Mouse (Mus musculus) myocyte (in vitro differentiated cells): ENCODE measurements around the gene Lmtk2. TPM values are rescaled to one million over a fixed set of nuclear protein-coding genes. Genes with fewer than 3 reads are reported as not detected.

Experiments
- H3K27me3 ChIP-seq: one replicate; pipeline ENCODE4 v1.6.1; 2011; ENCODE audit not compliant: control insufficient read depth, insufficient read depth, insufficient read length
- H3K36me3 ChIP-seq: one replicate; pipeline ENCODE4 v1.6.1; 2011; ENCODE audit not compliant: control insufficient read depth, insufficient read depth
- H3K4me2 ChIP-seq: one replicate; pipeline ENCODE4 v1.6.1; 2011; ENCODE audit warnings: low read depth, control low read depth
- H3K4me3 ChIP-seq: one replicate; pipeline ENCODE4 v1.5.1; 2011; ENCODE audit warnings: mild to moderate bottlenecking, control low read depth, moderate library complexity
- H3K79me2 ChIP-seq: one replicate; pipeline ENCODE4 v1.6.1; 2011; ENCODE audit not compliant: control insufficient read depth, insufficient read depth
- H3ac ChIP-seq: one replicate; pipeline ENCODE4 v1.6.1; 2011; ENCODE audit not compliant: control insufficient read depth, insufficient read length
- CEBPB ChIP-seq: IDR thresholded peaks from 2 replicates; pipeline ENCODE4 v1.6.1; 2011; ENCODE audit warnings: mild to moderate bottlenecking, moderate library complexity; ENCODE audit not compliant: poor library complexity, insufficient read depth, severe bottlenecking
- E2F4 ChIP-seq: IDR thresholded peaks from one replicate; pipeline ENCODE4 v1.6.1; 2011; ENCODE audit warnings: mild to moderate bottlenecking, control low read depth, moderate library complexity; ENCODE audit not compliant: insufficient read depth
- MAX ChIP-seq: IDR thresholded peaks from one replicate; pipeline ENCODE4 v1.6.1; 2011; ENCODE audit warnings: low read depth, mild to moderate bottlenecking, control low read depth
- MYOD1 ChIP-seq, 3 experiments: IDR thresholded peaks; one replicate each; pipeline ENCODE4 v1.6.1; 2011; ENCODE audit warnings: control low read depth in 2 of 3, low read depth in 2 of 3, mild to moderate bottlenecking in 2 of 3, moderate library complexity in 1 of 3; ENCODE audit not compliant: insufficient read length in 2 of 3, control insufficient read depth in 1 of 3
- MYOG ChIP-seq, 3 experiments: IDR thresholded peaks; one replicate each; pipeline ENCODE4 v1.6.1; 2011; ENCODE audit warnings: control low read depth in 2 of 3, low read depth in 2 of 3, mild to moderate bottlenecking in 2 of 3; ENCODE audit not compliant: insufficient read length in 2 of 3, control insufficient read depth in 1 of 3, insufficient read depth in 1 of 3
- POLR2A ChIP-seq: IDR thresholded peaks from one replicate; pipeline ENCODE4 v1.6.1; 2011; ENCODE audit warnings: low read depth, mild to moderate bottlenecking, control low read depth, moderate library complexity; ENCODE audit not compliant: insufficient read length
- POLR2AphosphoS2 ChIP-seq: IDR thresholded peaks from one replicate; pipeline ENCODE4 v1.6.1; 2011; ENCODE audit warnings: low read depth, control low read depth; ENCODE audit not compliant: insufficient read length
- REST ChIP-seq: IDR thresholded peaks from one replicate; pipeline ENCODE4 v1.6.1; 2011; ENCODE audit warnings: mild to moderate bottlenecking, control low read depth, moderate library complexity; ENCODE audit not compliant: insufficient read depth, insufficient read length
- SRF ChIP-seq: IDR thresholded peaks from one replicate; pipeline ENCODE4 v1.6.1; 2011; ENCODE audit warnings: low read depth; ENCODE audit not compliant: control insufficient read depth, insufficient read length
- TCF12 ChIP-seq: IDR thresholded peaks from one replicate; pipeline ENCODE4 v1.6.1; 2011; ENCODE audit warnings: mild to moderate bottlenecking, control low read depth; ENCODE audit not compliant: poor library complexity, insufficient read depth, severe bottlenecking
- TCF3 ChIP-seq: IDR thresholded peaks from one replicate; pipeline ENCODE4 v1.6.1; 2011; ENCODE audit warnings: low read depth, control low read depth; ENCODE audit not compliant: insufficient read length
- USF1 ChIP-seq: IDR thresholded peaks from one replicate; pipeline ENCODE4 v1.6.1; 2011; ENCODE audit warnings: low read depth, mild to moderate bottlenecking, control low read depth, moderate library complexity
- polyA plus RNA-seq: library from polyadenylated mRNA; unstranded; fragments of >200 nt; fragmentation: generic; extraction: Trizol; gene quantifications from one replicate; pipeline ENCODE4 v1.2.1, GENCODE M21; 2012; ENCODE audit warnings: missing spikeins

Gene Lmtk2
- 4.7 TPM for polyA plus RNA-seq

DNA sequence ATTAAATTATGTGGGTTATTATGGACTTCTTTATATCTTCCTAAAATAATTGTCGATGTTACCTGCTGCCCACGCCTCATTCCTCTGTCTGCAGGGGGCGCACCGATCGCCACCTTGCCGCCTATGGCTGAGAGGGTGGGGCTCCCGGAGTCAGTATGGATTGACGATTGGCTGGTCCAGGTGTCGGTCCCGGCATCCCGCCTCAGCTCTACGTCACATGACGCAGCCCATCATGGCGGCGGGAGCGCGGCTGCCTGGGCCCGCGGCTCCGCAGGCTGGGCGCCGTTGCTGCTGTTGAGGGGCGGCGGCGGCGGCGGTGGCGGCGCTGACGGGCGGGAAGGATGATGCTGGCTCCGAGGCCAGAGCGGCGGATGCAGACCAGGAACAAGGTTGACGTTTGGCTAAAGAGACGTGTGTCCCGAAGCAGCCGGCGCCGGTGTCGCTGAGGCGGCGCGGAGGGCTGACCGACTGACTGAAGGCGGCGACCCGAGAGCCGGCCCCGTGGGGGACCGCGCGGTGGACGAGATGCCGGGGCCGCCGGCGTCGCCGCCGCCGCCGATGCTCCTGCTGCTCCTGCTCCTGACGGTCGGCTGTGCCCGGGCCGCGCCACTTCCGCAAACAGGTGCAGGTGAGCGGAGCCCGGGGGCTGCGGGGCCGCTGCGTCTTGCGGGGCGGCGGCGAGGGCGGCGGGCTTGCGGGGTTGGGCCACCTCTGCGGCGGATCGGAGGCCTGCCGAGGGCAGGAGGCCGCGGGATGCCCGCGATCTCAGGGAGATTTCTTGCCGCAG lies at the start of gene Lmtk2:
Gene Lmtk2, plus strand, starts transcription at position 288 of the 787 bp plus-strand sequence.
- H3K4me2 ChIP-seq = peak within 1 kb of the TSS; percentile 79
- H3K27me3 ChIP-seq = peaks cover 18% of the 10 kb centered on the region
- H3K79me2 ChIP-seq = peaks cover 17% of the 10 kb centered on the region
- H3ac ChIP-seq = peak within 1 kb of the TSS; percentile 89
- no peaks in the 10 kb centered on the region for H3K36me3 ChIP-seq
- H3K4me3 ChIP-seq = peak within 1 kb of the TSS; percentile 26
- TF ChIP-seq SRF (peak; percentile 85), TCF12 (no peak), MYOD1 (IDR thresholded peaks at IDR 0.05; ENCODE audit: control insufficient read depth in 1 of 3, insufficient read length in 2 of 3, low read depth in 2 of 3) (peak in 2 of 3 experiments; percentile 30 to 35), CEBPB (no peak), POLR2A (peak; percentile 96), POLR2AphosphoS2 (peak; percentile 87), E2F4 (peak; percentile 24), TCF3 (no peak), USF1 (peak; percentile 77), MYOG (IDR thresholded peaks at IDR 0.05; ENCODE audit: control insufficient read depth in 1 of 3, insufficient read depth in 1 of 3, insufficient read length in 2 of 3, low read depth in 2 of 3) (peak in 2 of 3 experiments; percentile 8 to 46), REST (no peak), MAX (no peak)

DNA sequence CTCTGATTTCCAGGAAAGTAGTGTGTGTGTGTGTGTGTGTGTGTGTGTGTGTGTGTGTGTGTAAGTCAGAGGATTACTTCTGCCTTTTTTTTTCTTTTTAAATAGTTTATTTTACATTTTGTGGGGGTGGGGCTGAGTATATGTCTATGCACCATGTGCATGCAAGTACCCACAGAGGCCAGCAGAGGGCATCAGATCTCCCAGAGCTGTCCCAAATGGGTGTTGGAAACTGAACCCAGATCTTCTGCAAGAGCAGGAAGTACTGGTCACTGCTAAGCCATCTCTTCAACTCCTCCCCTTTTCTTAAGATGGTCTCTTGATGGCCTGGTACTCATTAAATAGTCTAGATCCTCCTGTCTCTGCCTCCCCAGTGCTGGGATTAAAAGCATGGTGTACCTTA lies 49.0 kb upstream of the Lmtk2 start:
- Histone ChIP-seq H3K36me3 (no peaks in the 10 kb centered on the region), H3K4me3 (no peak overlapping the region), H3K27me3 (peaks cover 14% of the 10 kb centered on the region), H3ac (no peak overlapping the region), H3K4me2 (no peak overlapping the region), H3K79me2 (no peaks in the 10 kb centered on the region)
- TF ChIP-seq TCF3 = no peak
- no peak for TF ChIP-seq REST
- no peak for TF ChIP-seq POLR2A
- no peak for TF ChIP-seq SRF
- TF ChIP-seq POLR2AphosphoS2 = no peak
- TF ChIP-seq MYOD1 (IDR thresholded peaks at IDR 0.05; ENCODE audit: control insufficient read depth in 1 of 3, insufficient read length in 2 of 3, low read depth in 2 of 3) = no peak
- no peak for TF ChIP-seq TCF12
- TF ChIP-seq MAX = no peak
- no peak for TF ChIP-seq E2F4
- no peak for TF ChIP-seq CEBPB
- TF ChIP-seq USF1 = no peak
- no peak for TF ChIP-seq MYOG (IDR thresholded peaks at IDR 0.05; ENCODE audit: control insufficient read depth in 1 of 3, insufficient read depth in 1 of 3, insufficient read length in 2 of 3, low read depth in 2 of 3)

DNA sequence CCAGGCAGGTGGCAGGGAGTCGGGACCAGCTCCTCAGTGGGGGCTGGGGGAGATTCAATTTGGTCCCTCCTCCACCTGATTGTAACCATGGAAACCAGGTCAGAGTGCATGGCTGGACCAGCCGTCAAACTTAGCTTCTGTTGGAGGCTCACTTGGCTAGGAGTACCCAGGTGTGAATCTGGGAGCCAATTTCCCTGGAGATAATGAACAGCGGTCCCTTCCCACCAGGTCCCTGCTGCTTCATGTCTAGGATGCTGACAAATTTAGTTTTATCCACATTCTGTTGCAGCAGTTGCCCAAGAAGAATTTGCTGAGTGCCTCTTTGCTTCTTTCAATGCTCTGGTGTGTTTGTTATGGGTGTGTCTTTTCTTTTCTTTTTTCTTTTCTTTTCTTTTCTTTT lies 46.8 kb upstream of the Lmtk2 start:
- TF ChIP-seq SRF (no peak), USF1 (no peak), CEBPB (no peak)
- Histone ChIP-seq H3ac (no peak overlapping the region), H3K4me2 (no peak overlapping the region), H3K27me3 (peaks cover 17% of the 10 kb centered on the region), H3K36me3 (no peaks in the 10 kb centered on the region), H3K79me2 (no peaks in the 10 kb centered on the region), H3K4me3 (no peak overlapping the region)

DNA sequence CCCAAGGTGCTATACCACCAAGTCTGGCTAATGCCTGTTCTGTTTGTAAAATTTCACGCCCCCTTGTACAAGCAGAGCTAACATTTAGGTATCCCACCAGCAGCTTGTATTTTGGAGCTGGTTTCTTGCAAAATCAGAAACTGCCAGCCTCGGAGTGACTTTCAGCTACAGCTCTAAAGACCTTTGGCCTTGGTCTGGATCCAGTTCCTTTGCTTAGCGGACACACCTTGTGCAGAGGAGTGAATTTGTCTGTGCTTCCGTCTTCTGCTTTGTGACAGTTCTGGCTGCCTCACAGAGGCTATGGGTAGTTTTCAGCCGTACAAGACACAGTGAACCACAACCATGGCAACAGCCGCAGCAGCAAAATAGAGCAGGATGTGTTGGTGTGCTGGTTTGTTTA lies 45.9 kb upstream of the Lmtk2 start:
- no peak overlapping the region for H3ac ChIP-seq
- H3K36me3 ChIP-seq = no peaks in the 10 kb centered on the region
- H3K4me3 ChIP-seq = no peak overlapping the region
- TF ChIP-seq USF1 (no peak), TCF3 (no peak), POLR2AphosphoS2 (no peak), MYOD1 (IDR thresholded peaks at IDR 0.05; ENCODE audit: control insufficient read depth in 1 of 3, insufficient read length in 2 of 3, low read depth in 2 of 3) (no peak), POLR2A (no peak)
- no peaks in the 10 kb centered on the region for H3K79me2 ChIP-seq
- H3K27me3 ChIP-seq = peaks cover 21% of the 10 kb centered on the region
- H3K4me2 ChIP-seq = no peak overlapping the region

DNA sequence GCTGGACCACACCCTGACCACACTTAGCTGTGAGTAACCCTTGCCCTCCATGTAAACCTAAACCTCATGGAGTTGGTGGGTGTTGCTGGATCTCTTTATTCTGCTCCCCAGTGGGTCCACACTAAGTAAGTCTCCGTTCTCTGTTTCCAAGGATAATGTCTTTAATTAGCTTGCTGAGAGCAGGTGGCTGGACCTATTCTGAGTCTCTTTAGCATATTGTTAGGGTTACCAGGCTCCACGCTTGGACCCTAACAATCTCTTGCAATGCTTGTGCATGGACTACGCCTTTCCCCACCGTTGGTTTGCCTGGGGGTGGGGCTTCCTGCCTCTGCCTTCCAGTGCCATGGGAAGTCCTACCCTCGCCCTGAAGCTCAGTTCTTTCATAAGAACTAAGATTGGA lies 36.1 kb upstream of the Lmtk2 start:
- Histone ChIP-seq H3K27me3 (peaks cover 12% of the 10 kb centered on the region), H3K4me3 (no peak overlapping the region), H3K79me2 (no peaks in the 10 kb centered on the region), H3ac (no peak overlapping the region), H3K36me3 (no peaks in the 10 kb centered on the region), H3K4me2 (no peak overlapping the region)
- TF ChIP-seq E2F4 (no peak), USF1 (no peak), MYOD1 (IDR thresholded peaks at IDR 0.05; ENCODE audit: control insufficient read depth in 1 of 3, insufficient read length in 2 of 3, low read depth in 2 of 3) (no peak), POLR2AphosphoS2 (no peak), CEBPB (no peak), POLR2A (no peak), MYOG (IDR thresholded peaks at IDR 0.05; ENCODE audit: control insufficient read depth in 1 of 3, insufficient read depth in 1 of 3, insufficient read length in 2 of 3, low read depth in 2 of 3) (no peak), TCF3 (no peak), TCF12 (no peak), REST (no peak), MAX (no peak), SRF (no peak)
